Mouse (Mus musculus) T-cell, adult 66 days (primary cell): ENCODE data around the gene Ott. TPM values are rescaled to one million over a fixed set of nuclear protein-coding genes. Genes with fewer than 3 reads are reported as not detected.

Experiments
- total RNA-seq, 2 experiments: library from RNA; stranded (reverse); gene quantifications; 3 replicates in 1 of 2; 4 replicates in 1 of 2; pipeline ENCODE4 v1.2.4; 2023

Gene Ott
- total RNA-seq, result not detected

DNA sequence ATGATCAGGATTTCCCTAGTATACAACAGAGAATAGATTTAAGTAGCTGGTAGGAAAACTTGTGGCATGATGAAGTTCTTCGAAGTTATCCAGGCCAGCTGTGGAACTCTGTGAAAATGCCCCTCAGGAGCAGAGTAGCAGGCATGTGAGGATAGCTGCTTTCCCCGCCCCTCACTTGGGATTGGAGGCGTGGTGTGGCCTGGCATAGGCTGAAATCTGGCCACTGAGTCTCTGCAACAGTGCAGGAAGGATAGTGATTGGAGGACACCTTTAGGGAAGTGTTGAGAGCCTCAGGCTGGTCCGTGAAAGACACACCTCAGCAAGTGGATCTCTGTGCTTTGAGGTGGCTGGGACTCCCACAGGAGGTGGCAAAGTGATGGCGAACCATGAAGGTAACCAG, at the start of gene Ott:
Ott (plus strand) TSS at position 301 of the 400 bp plus-strand sequence.

Other genes starting within 250 kb of the Ott start
- not detected for gene Luzp4, start 216.6 kb upstream of the Ott start, total RNA-seq
- gene Gm15093, start 198.1 kb downstream of the Ott start, total RNA-seq, result not detected